Comparison of ENCODE assay signal across 8 mouse cellular contexts in the genomic region with DNA sequence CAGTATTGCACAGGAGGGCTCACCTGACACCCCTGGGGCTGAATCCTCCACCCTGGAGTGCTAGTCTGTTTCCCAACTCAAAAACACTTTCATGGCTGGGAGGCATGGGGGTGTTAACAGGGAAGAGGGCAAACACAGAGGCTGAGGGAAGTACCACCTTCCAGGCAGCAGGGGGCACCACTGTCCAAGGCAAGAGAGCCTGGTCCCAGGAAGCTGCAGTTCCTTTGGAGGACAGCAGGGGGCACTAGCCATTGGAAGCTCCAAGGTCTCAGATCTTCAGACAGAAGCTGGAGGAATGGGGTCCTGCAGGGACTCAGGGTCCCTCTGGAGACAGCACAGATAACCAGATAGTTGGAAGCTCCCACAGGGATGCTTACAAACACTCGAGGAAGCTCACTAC. TPM values are rescaled to one million over a fixed set of nuclear protein-coding genes. Genes with fewer than 3 reads are reported as not detected.
DNase-seq lines count a peak whose midpoint lies in the region; ATAC-seq and TF ChIP-seq lines count a peak whose summit lies in the region.

No protein-coding gene starts in this region.

- H3K9ac ChIP-seq in liver, embryonic 12.5 days: no peak overlapping the region
- no peak overlapping the region for H3K9ac ChIP-seq in limb, embryonic 14.5 days (ENCODE audit: low read depth, low read length, severe bottlenecking)

- H3K4me2 ChIP-seq in liver, embryonic 12.5 days: no peak overlapping the region
- no peak overlapping the region for H3K4me2 ChIP-seq in limb, embryonic 14.5 days (replicated peaks; ENCODE audit: low read depth, low read length, severe bottlenecking)

- 12% methylated on average over 1 of the region's 1 CpGs for WGBS in liver, embryonic 12.5 days (ENCODE audit: insufficient replicate concordance)
- WGBS in limb, embryonic 14.5 days: 13% methylated on average over 1 of the region's 1 CpGs

- H3K4me1 ChIP-seq in liver, embryonic 12.5 days: no peaks in the 10 kb centered on the region
- no peaks in the 10 kb centered on the region for H3K4me1 ChIP-seq in limb, embryonic 14.5 days (ENCODE audit: control insufficient read depth, insufficient read depth, low read length)

- no peak for ATAC-seq in liver, embryonic 12.5 days
- ATAC-seq in limb, embryonic 14.5 days (ENCODE audit: low FRiP score, low read depth): peak; percentile 58
- ATAC-seq in monocyte, adult 5-6 weeks (replicated peaks; ENCODE audit: insufficient number of reproducible peaks, low FRiP score, low TSS enrichment, poor library complexity, severe bottlenecking): peak; percentile 93

- H3K4me3 ChIP-seq in liver, embryonic 12.5 days: no peak overlapping the region
- H3K4me3 ChIP-seq in limb, embryonic 14.5 days (replicated peaks; ENCODE audit: low read length): no peak overlapping the region

- H3K36me3 ChIP-seq in liver, embryonic 12.5 days: peaks cover 3% of the 10 kb centered on the region; the same call in 1 of the 2 replicates
- no peaks in the 10 kb centered on the region for H3K36me3 ChIP-seq in limb, embryonic 14.5 days (ENCODE audit: control insufficient read depth, insufficient read depth, low read length)

- no peaks in the 10 kb centered on the region for H3K9me3 ChIP-seq in liver, embryonic 12.5 days (replicated peaks)
- H3K9me3 ChIP-seq in limb, embryonic 14.5 days (ENCODE audit: control insufficient read depth, low read length): no peaks in the 10 kb centered on the region

- no peaks in the 10 kb centered on the region for H3K27me3 ChIP-seq in liver, embryonic 12.5 days (replicated peaks)
- H3K27me3 ChIP-seq in limb, embryonic 14.5 days (ENCODE audit: control insufficient read depth, insufficient read depth, low read length): no peaks in the 10 kb centered on the region

- H3K27ac ChIP-seq in liver, embryonic 12.5 days: no peak overlapping the region
- H3K27ac ChIP-seq in limb, embryonic 14.5 days (replicated peaks; ENCODE audit: low read depth, low read length): no peak overlapping the region

- peak; percentile 88 for DNase-seq in liver
- DNase-seq in embryo, embryonic 11 days: peak; percentile 87
- DNase-seq in gastrocnemius, postnatal 4 days (ENCODE audit: low spot score in 2 of 2): peak; percentile 86 to 89
- peak; percentile 90 for DNase-seq in kidney, adult 9 months
- DNase-seq in limb, embryonic 14.5 days (ENCODE audit: low spot score): peak; percentile 90
- peak; percentile 65 to 71 for DNase-seq in spleen, postnatal 36 days (ENCODE audit: low spot score in 2 of 2)

- 0 out of 2 replicates have a peak, but pooled peaks have one; percentile 26 for TF ChIP-seq POLR2A in limb, embryonic 14.5 days (IDR thresholded peaks at IDR 0.05; ENCODE audit: borderline replicate concordance, extremely low read depth, insufficient read depth, insufficient read length)

RNA-seq across cellular contexts. Expression of gene Crybb3, which starts 18.2 kb away (rescaled TPM):
- not detected in 2 replicates for polyA plus RNA-seq in liver, embryonic 12.5 days (2016; fragmentation: Nextera tagmentation; extraction: Ambion mirVana)
- total RNA-seq in gastrocnemius, postnatal 4 days (2021): 1 to 10 TPM; 1.8 to 2.0 TPM
- 4.3 and 4.6 TPM in 2 replicates for polyA plus RNA-seq in limb, embryonic 14.5 days (2012; rRNA removed)
- 0.67 and 0.72 TPM in 2 replicates for polyA plus RNA-seq in limb, embryonic 14.5 days (2014; fragmentation: Nextera tagmentation; extraction: Ambion mirVana)
- not detected in 3 replicates for total RNA-seq in monocyte, adult 5-6 weeks (2017)

RNA-seq across cellular contexts. Expression of gene Crybb2, which starts 29.6 kb away (rescaled TPM):
- polyA plus RNA-seq in liver, embryonic 12.5 days (2016; fragmentation: Nextera tagmentation; extraction: Ambion mirVana): not detected in 2 replicates
- not detected for total RNA-seq in gastrocnemius, postnatal 4 days (2021)
- polyA plus RNA-seq in limb, embryonic 14.5 days (2012; rRNA removed): not detected in 2 replicates
- not detected in 2 replicates for polyA plus RNA-seq in limb, embryonic 14.5 days (2014; fragmentation: Nextera tagmentation; extraction: Ambion mirVana)
- not detected in 3 replicates for total RNA-seq in monocyte, adult 5-6 weeks (2017)
